Mouse (Mus musculus): ENCODE data around the gene Sf1. TPM values are rescaled to one million over a fixed set of nuclear protein-coding genes. Genes with fewer than 3 reads are reported as not detected.

Gene Sf1
- polyA plus RNA-seq, 1 experiment from 2014 or later, result 275 TPM

GRCm38 (mm10) chr19:6361291-6361690 lies 2.2 kb upstream of the Sf1 start:
- Histone ChIP-seq H3K27ac (ENCODE audit: low read depth, low read length) (no peak overlapping the region), H3K36me3 (ENCODE audit: control insufficient read depth, insufficient read depth, low read length) (peaks cover 9% of the 10 kb centered on the region), H3K9ac (ENCODE audit: low read length) (no peak overlapping the region), H3K27me3 (ENCODE audit: control insufficient read depth, insufficient read depth, low read length) (no peaks in the 10 kb centered on the region), H3K4me2 (ENCODE audit: low read depth, low read length, severe bottlenecking) (no peak overlapping the region), H3K4me1 (replicated peaks; ENCODE audit: control insufficient read depth, insufficient read depth, low read length) (peaks cover 5% of the 10 kb centered on the region; the same call in 1 of the 2 replicates), H3K4me3 (ENCODE audit: low read depth, low read length) (no peak overlapping the region), H3K9me3 (ENCODE audit: control insufficient read depth, low read length) (no peaks in the 10 kb centered on the region)
- DNase-seq (ENCODE audit: low spot score) (no peak), ATAC-seq (replicated peaks; ENCODE audit: low FRiP score) (no peak)
- WGBS, result 96% methylated on average over 3 of the region's 3 CpGs

- DNase-seq (ENCODE audit: low spot score) (no peak), ATAC-seq (replicated peaks; ENCODE audit: low FRiP score) (peak; percentile 4)
- Histone ChIP-seq H3K36me3 (ENCODE audit: control insufficient read depth, insufficient read depth, low read length) (peaks cover 21% of the 10 kb centered on the region), H3K27ac (ENCODE audit: low read depth, low read length) (peak overlapping the region; percentile 7; the same call in 1 of the 2 replicates), H3K4me2 (ENCODE audit: low read depth, low read length, severe bottlenecking) (peak overlapping the region; percentile 55), H3K4me1 (replicated peaks; ENCODE audit: control insufficient read depth, insufficient read depth, low read length) (peaks cover 9% of the 10 kb centered on the region), H3K9me3 (ENCODE audit: control insufficient read depth, low read length) (no peaks in the 10 kb centered on the region), H3K27me3 (ENCODE audit: control insufficient read depth, insufficient read depth, low read length) (no peaks in the 10 kb centered on the region), H3K9ac (ENCODE audit: low read length) (peak overlapping the region; percentile 100), H3K4me3 (ENCODE audit: low read depth, low read length) (peak overlapping the region; percentile 99)
- 1% methylated on average over 11 of the region's 11 CpGs for WGBS
Measured at GRCm38 (mm10) chr19:6363091-6363410, 439 bp upstream of the Sf1 start.

GRCm38 (mm10) chr19:6364317-6364725 lies 831 bp downstream of the Sf1 start:
- no peaks in the 10 kb centered on the region for H3K27me3 ChIP-seq (ENCODE audit: control insufficient read depth, insufficient read depth, low read length)
- H3K4me2 ChIP-seq (ENCODE audit: low read depth, low read length, severe bottlenecking), result peak overlapping the region; percentile 79
- under 1% methylated on average over 55 of the region's 55 CpGs for WGBS
- no peak for ATAC-seq (replicated peaks; ENCODE audit: low FRiP score)
- peak overlapping the region; percentile 97 for H3K27ac ChIP-seq (ENCODE audit: low read depth, low read length)
- H3K9me3 ChIP-seq (ENCODE audit: control insufficient read depth, low read length), result no peaks in the 10 kb centered on the region
- peak overlapping the region; percentile 99 for H3K4me3 ChIP-seq (ENCODE audit: low read depth, low read length)
- peaks cover 26% of the 10 kb centered on the region for H3K36me3 ChIP-seq (ENCODE audit: control insufficient read depth, insufficient read depth, low read length)
- peak overlapping the region; percentile 100 for H3K9ac ChIP-seq (ENCODE audit: low read length)
- peaks cover 9% of the 10 kb centered on the region for H3K4me1 ChIP-seq (replicated peaks; ENCODE audit: control insufficient read depth, insufficient read depth, low read length)
- DNase-seq (ENCODE audit: low spot score), result peak; percentile 96

GRCm38 (mm10) chr19:6364842-6365241 lies 1.4 kb downstream of the Sf1 start:
- 0 out of 2 replicates have a peak overlapping the region, but pooled peaks have one; percentile 32 for H3K27ac ChIP-seq (ENCODE audit: low read depth, low read length)
- peaks cover 29% of the 10 kb centered on the region for H3K36me3 ChIP-seq (ENCODE audit: control insufficient read depth, insufficient read depth, low read length)
- H3K4me3 ChIP-seq (ENCODE audit: low read depth, low read length), result peak overlapping the region; percentile 99
- ATAC-seq (replicated peaks; ENCODE audit: low FRiP score), result no peak
- no peak for DNase-seq (ENCODE audit: low spot score)
- H3K9me3 ChIP-seq (ENCODE audit: control insufficient read depth, low read length), result no peaks in the 10 kb centered on the region
- peak overlapping the region; percentile 100 for H3K9ac ChIP-seq (ENCODE audit: low read length)
- peaks cover 9% of the 10 kb centered on the region for H3K4me1 ChIP-seq (replicated peaks; ENCODE audit: control insufficient read depth, insufficient read depth, low read length)
- peak overlapping the region; percentile 79 for H3K4me2 ChIP-seq (ENCODE audit: low read depth, low read length, severe bottlenecking)
- no peaks in the 10 kb centered on the region for H3K27me3 ChIP-seq (ENCODE audit: control insufficient read depth, insufficient read depth, low read length)
- WGBS, result 3% methylated on average over 2 of the region's 2 CpGs

- H3K36me3 ChIP-seq (ENCODE audit: control insufficient read depth, insufficient read depth, low read length), result peaks cover 72% of the 10 kb centered on the region
Measured at GRCm38 (mm10) chr19:6370175-6370574, 6.7 kb downstream of the Sf1 start.

GRCm38 (mm10) chr19:6372433-6372832 lies 8.9 kb downstream of the Sf1 start:
- Histone ChIP-seq H3K27me3 (ENCODE audit: control insufficient read depth, insufficient read depth, low read length) (no peaks in the 10 kb centered on the region), H3K27ac (ENCODE audit: low read depth, low read length) (no peak overlapping the region), H3K9ac (ENCODE audit: low read length) (no peak overlapping the region), H3K4me3 (ENCODE audit: low read depth, low read length) (no peak overlapping the region), H3K9me3 (ENCODE audit: control insufficient read depth, low read length) (no peaks in the 10 kb centered on the region), H3K4me2 (ENCODE audit: low read depth, low read length, severe bottlenecking) (no peak overlapping the region), H3K36me3 (ENCODE audit: control insufficient read depth, insufficient read depth, low read length) (peaks cover 68% of the 10 kb centered on the region), H3K4me1 (replicated peaks; ENCODE audit: control insufficient read depth, insufficient read depth, low read length) (no peaks in the 10 kb centered on the region)
- 93% methylated on average over 3 of the region's 3 CpGs for WGBS
- DNase-seq (ENCODE audit: low spot score) (no peak), ATAC-seq (replicated peaks; ENCODE audit: low FRiP score) (no peak)

More at GRCm38 (mm10) chr19:6370175-6370574, 6.7 kb downstream of the Sf1 start:
- 93% methylated on average over 2 of the region's 2 CpGs for WGBS
- Histone ChIP-seq H3K4me3 (ENCODE audit: low read depth, low read length) (no peak overlapping the region), H3K9me3 (ENCODE audit: control insufficient read depth, low read length) (no peaks in the 10 kb centered on the region), H3K9ac (ENCODE audit: low read length) (no peak overlapping the region), H3K27me3 (ENCODE audit: control insufficient read depth, insufficient read depth, low read length) (no peaks in the 10 kb centered on the region), H3K4me1 (replicated peaks; ENCODE audit: control insufficient read depth, insufficient read depth, low read length) (peaks cover 9% of the 10 kb centered on the region), H3K4me2 (ENCODE audit: low read depth, low read length, severe bottlenecking) (no peak overlapping the region), H3K27ac (ENCODE audit: low read depth, low read length) (no peak overlapping the region)
- DNase-seq (ENCODE audit: low spot score), result no peak
- ATAC-seq (replicated peaks; ENCODE audit: low FRiP score), result no peak

GRCm38 (mm10) chr19:6373539-6374400 lies 10.3 kb downstream of the Sf1 start:
- Histone ChIP-seq H3K36me3 (ENCODE audit: control insufficient read depth, insufficient read depth, low read length) (peaks cover 69% of the 10 kb centered on the region), H3K27ac (ENCODE audit: low read depth, low read length) (no peak overlapping the region), H3K4me1 (replicated peaks; ENCODE audit: control insufficient read depth, insufficient read depth, low read length) (no peaks in the 10 kb centered on the region), H3K9me3 (ENCODE audit: control insufficient read depth, low read length) (no peaks in the 10 kb centered on the region), H3K9ac (ENCODE audit: low read length) (no peak overlapping the region), H3K4me2 (ENCODE audit: low read depth, low read length, severe bottlenecking) (no peak overlapping the region), H3K4me3 (ENCODE audit: low read depth, low read length) (no peak overlapping the region), H3K27me3 (ENCODE audit: control insufficient read depth, insufficient read depth, low read length) (no peaks in the 10 kb centered on the region)
- no peak for ATAC-seq (replicated peaks; ENCODE audit: low FRiP score)
- 68% methylated on average over 12 of the region's 12 CpGs for WGBS
- DNase-seq (ENCODE audit: low spot score), result peak; percentile 87

- no peak overlapping the region for H3K9ac ChIP-seq (ENCODE audit: low read length)
- H3K27ac ChIP-seq (ENCODE audit: low read depth, low read length), result no peak overlapping the region
- ATAC-seq (replicated peaks; ENCODE audit: low FRiP score), result no peak
- H3K4me3 ChIP-seq (ENCODE audit: low read depth, low read length), result no peak overlapping the region
- H3K9me3 ChIP-seq (ENCODE audit: control insufficient read depth, low read length), result no peaks in the 10 kb centered on the region
- no peaks in the 10 kb centered on the region for H3K27me3 ChIP-seq (ENCODE audit: control insufficient read depth, insufficient read depth, low read length)
- 97% methylated on average over 10 of the region's 10 CpGs for WGBS
- no peaks in the 10 kb centered on the region for H3K4me1 ChIP-seq (replicated peaks; ENCODE audit: control insufficient read depth, insufficient read depth, low read length)
- no peak overlapping the region for H3K4me2 ChIP-seq (ENCODE audit: low read depth, low read length, severe bottlenecking)
- H3K36me3 ChIP-seq (ENCODE audit: control insufficient read depth, insufficient read depth, low read length), result peaks cover 67% of the 10 kb centered on the region
- DNase-seq (ENCODE audit: low spot score), result no peak
Measured at GRCm38 (mm10) chr19:6374571-6374970, 11.1 kb downstream of the Sf1 start.
